Mouse (Mus musculus): ENCODE data around the gene Fxyd3. TPM values are rescaled to one million over a fixed set of nuclear protein-coding genes. Genes with fewer than 3 reads are reported as not detected.
A peak's percentile ranks its signal among the peaks of the same experiment; 100 is the strongest.

Gene Fxyd3
- polyA plus RNA-seq, 1 experiment: 22.7 TPM

DNA sequence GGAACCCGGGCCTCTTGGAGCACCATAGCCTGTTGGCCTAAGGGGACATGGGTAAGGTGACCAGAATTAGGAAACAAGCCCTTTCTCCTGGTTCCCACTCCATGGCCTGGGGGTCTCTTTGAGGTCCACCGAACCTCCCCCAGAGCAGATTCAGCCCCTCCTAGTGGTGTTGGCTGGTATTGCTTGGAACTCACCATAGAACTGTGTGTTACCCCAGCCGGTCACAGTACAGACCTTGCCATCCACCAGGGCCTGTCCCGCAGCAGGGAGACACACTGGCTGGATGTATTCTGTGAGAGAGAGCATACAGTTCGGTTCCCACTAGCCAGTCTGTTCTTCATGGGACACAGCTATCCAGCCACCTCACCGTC is 23.1 kb upstream of the Fxyd3 start:
- Histone ChIP-seq H3K4me3 (ENCODE audit: low read depth, low read length) (no peak overlapping the region), H3K4me1 (ENCODE audit: control insufficient read depth, insufficient read depth, insufficient read length, low read length) (no peaks in the 10 kb centered on the region), H3K27me3 (ENCODE audit: control insufficient read depth, insufficient read depth, low read length) (no peaks in the 10 kb centered on the region), H3K27ac (ENCODE audit: insufficient read depth, low read depth, low read length) (no peak overlapping the region), H3K36me3 (ENCODE audit: control insufficient read depth, insufficient read depth, low read length) (no peaks in the 10 kb centered on the region)
- 85% methylated on average over 6 of the region's 6 CpGs for WGBS
- TF ChIP-seq POLR2A (IDR thresholded peaks at IDR 0.05; ENCODE audit: low read depth, low read length) (no peak), CTCF (IDR thresholded peaks at IDR 0.05; ENCODE audit: extremely low read depth, insufficient read length, insufficient replicate concordance, low read depth, low read length) (no peak)

- H3K4me3 ChIP-seq (ENCODE audit: low read depth, low read length): no peak overlapping the region
- no peaks in the 10 kb centered on the region for H3K4me1 ChIP-seq (ENCODE audit: control insufficient read depth, insufficient read depth, insufficient read length, low read length)
- 0 out of 2 replicates have a peak, but pooled peaks cover 2% of the 10 kb centered on the region for H3K27me3 ChIP-seq (ENCODE audit: control insufficient read depth, insufficient read depth, low read length)
- H3K36me3 ChIP-seq (ENCODE audit: control insufficient read depth, insufficient read depth, low read length): no peaks in the 10 kb centered on the region
- H3K27ac ChIP-seq (ENCODE audit: insufficient read depth, low read depth, low read length): no peak overlapping the region
- TF ChIP-seq POLR2A (IDR thresholded peaks at IDR 0.05; ENCODE audit: low read depth, low read length) (no peak), CTCF (IDR thresholded peaks at IDR 0.05; ENCODE audit: extremely low read depth, insufficient read length, insufficient replicate concordance, low read depth, low read length) (peak; percentile 12; the same call in 1 of the 2 replicates)
- WGBS: 71% methylated on average over 22 of the region's 22 CpGs
Observed at GRCm38 (mm10) chr7:31098697-31099611, 22.4 kb upstream of the Fxyd3 start.

DNA sequence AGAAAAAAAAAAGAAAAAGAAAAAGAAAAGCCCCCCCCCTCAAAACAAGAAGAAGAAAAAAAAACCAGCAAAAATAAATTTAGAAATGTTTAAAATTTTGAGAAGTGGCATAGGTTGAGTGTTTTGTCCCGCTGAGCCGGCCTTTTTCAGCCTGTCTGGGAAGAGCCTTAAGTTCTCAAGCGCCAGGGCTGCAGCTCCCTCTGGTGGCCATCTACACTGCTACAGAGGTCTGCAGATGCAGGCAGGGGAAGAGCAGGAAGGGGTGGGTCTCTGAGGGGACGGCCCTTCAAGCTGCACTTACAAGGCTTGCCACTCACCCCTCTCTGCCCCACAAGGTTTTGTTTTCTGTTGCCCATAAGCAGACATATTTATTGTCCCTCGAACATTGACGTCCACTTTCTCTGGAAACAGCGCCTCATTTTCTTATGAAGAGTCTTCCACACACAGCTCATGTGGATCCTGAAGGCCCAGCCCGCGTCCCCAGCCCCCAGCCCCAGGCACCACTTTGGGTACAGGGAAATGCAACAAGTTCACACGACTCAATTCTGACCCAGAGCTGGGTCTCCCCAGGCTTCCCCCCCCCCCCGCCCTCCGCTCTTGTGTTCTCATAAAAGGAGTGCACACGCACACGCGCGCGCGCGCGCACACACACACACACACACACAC is 21.2 kb upstream of the Fxyd3 start:
- no peaks in the 10 kb centered on the region for H3K4me1 ChIP-seq (ENCODE audit: control insufficient read depth, insufficient read depth, insufficient read length, low read length)
- WGBS: 47% methylated on average over 20 of the region's 20 CpGs
- H3K36me3 ChIP-seq (ENCODE audit: control insufficient read depth, insufficient read depth, low read length): no peaks in the 10 kb centered on the region
- no peak overlapping the region for H3K4me3 ChIP-seq (ENCODE audit: low read depth, low read length)
- TF ChIP-seq POLR2A (IDR thresholded peaks at IDR 0.05; ENCODE audit: low read depth, low read length) (no peak), CTCF (IDR thresholded peaks at IDR 0.05; ENCODE audit: extremely low read depth, insufficient read length, insufficient replicate concordance, low read depth, low read length) (peak; percentile 94)
- 0 out of 2 replicates have a peak, but pooled peaks cover 3% of the 10 kb centered on the region for H3K27me3 ChIP-seq (ENCODE audit: control insufficient read depth, insufficient read depth, low read length)
- H3K27ac ChIP-seq (ENCODE audit: insufficient read depth, low read depth, low read length): no peak overlapping the region

DNA sequence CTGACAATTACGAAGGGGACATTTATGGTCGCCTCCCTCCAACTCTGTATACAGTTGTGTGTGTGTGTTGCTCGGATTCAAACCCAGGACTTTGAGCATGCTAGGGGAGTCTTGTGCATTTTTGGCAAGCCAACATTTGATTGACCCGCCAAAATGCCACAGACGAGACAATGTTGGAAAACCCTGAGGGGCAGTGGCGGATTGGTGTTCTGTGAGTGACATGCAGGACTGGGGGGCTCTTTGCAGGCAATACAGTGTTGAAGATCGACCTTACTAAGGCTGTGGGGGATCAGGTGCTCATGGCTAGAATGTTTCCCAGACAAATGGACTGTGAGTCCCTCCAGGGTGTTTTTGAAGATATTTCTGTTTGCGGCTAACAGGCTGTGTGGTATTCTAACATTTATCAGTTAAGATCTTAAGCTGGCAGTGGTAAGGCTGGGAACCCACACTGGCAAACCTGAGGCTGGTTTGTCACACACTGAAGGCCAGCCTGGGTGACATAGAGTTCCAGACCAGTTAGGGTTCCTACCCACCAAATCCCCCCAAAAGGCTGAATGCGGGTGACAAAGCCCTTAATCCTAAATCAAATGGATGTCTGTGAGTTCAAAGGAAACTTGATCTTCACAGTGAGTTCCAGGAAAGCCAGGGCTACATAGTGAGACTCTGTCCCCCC is 20.5 kb upstream of the Fxyd3 start:
- Histone ChIP-seq H3K27ac (ENCODE audit: insufficient read depth, low read depth, low read length) (no peak overlapping the region), H3K4me3 (ENCODE audit: low read depth, low read length) (no peak overlapping the region), H3K36me3 (ENCODE audit: control insufficient read depth, insufficient read depth, low read length) (no peaks in the 10 kb centered on the region), H3K4me1 (ENCODE audit: control insufficient read depth, insufficient read depth, insufficient read length, low read length) (no peaks in the 10 kb centered on the region), H3K27me3 (ENCODE audit: control insufficient read depth, insufficient read depth, low read length) (0 out of 2 replicates have a peak, but pooled peaks cover 3% of the 10 kb centered on the region)
- 79% methylated on average over 9 of the region's 9 CpGs for WGBS
- TF ChIP-seq POLR2A (IDR thresholded peaks at IDR 0.05; ENCODE audit: low read depth, low read length) (no peak), CTCF (IDR thresholded peaks at IDR 0.05; ENCODE audit: extremely low read depth, insufficient read length, insufficient replicate concordance, low read depth, low read length) (no peak)

- WGBS: 28% methylated on average over 11 of the region's 12 CpGs
- TF ChIP-seq CTCF (IDR thresholded peaks at IDR 0.05; ENCODE audit: extremely low read depth, insufficient read length, insufficient replicate concordance, low read depth, low read length) (no peak), POLR2A (IDR thresholded peaks at IDR 0.05; ENCODE audit: low read depth, low read length) (no peak)
- Histone ChIP-seq H3K36me3 (ENCODE audit: control insufficient read depth, insufficient read depth, low read length) (no peaks in the 10 kb centered on the region), H3K4me3 (ENCODE audit: low read depth, low read length) (no peak overlapping the region), H3K27ac (ENCODE audit: insufficient read depth, low read depth, low read length) (no peak overlapping the region), H3K4me1 (ENCODE audit: control insufficient read depth, insufficient read depth, insufficient read length, low read length) (no peaks in the 10 kb centered on the region), H3K27me3 (ENCODE audit: control insufficient read depth, insufficient read depth, low read length) (0 out of 2 replicates have a peak, but pooled peaks cover 3% of the 10 kb centered on the region)
Observed at GRCm38 (mm10) chr7:31094774-31095501, 18.4 kb upstream of the Fxyd3 start.

- TF ChIP-seq CTCF (IDR thresholded peaks at IDR 0.05; ENCODE audit: extremely low read depth, insufficient read length, insufficient replicate concordance, low read depth, low read length) (no peak), POLR2A (IDR thresholded peaks at IDR 0.05; ENCODE audit: low read depth, low read length) (no peak)
- H3K4me3 ChIP-seq (ENCODE audit: low read depth, low read length): no peak overlapping the region
- 86% methylated on average over 2 of the region's 2 CpGs for WGBS
- H3K36me3 ChIP-seq (ENCODE audit: control insufficient read depth, insufficient read depth, low read length): no peaks in the 10 kb centered on the region
- peaks cover 3% of the 10 kb centered on the region; the same call in 1 of the 2 replicates for H3K4me1 ChIP-seq (ENCODE audit: control insufficient read depth, insufficient read depth, insufficient read length, low read length)
- H3K27ac ChIP-seq (ENCODE audit: insufficient read depth, low read depth, low read length): no peak overlapping the region
- 0 out of 2 replicates have a peak, but pooled peaks cover 3% of the 10 kb centered on the region for H3K27me3 ChIP-seq (ENCODE audit: control insufficient read depth, insufficient read depth, low read length)
Observed at GRCm38 (mm10) chr7:31089721-31090120, 13.2 kb upstream of the Fxyd3 start.
